Mouse (Mus musculus) liver, adult 2 months (tissue): Measurements from ENCODE around the gene Tctex1d2.

ENCODE experiments used
- CTCF ChIP-seq: fragments of 200-500 bp; IDR thresholded peaks from 2 replicates; pipeline ENCODE4 v1.5.1; 2011; ENCODE audit warnings: low read depth, low read length, control low read depth
- POLR2A ChIP-seq: fragments of 200-500 bp; IDR thresholded peaks from 2 replicates; pipeline ENCODE4 v1.6.1; 2011; ENCODE audit warnings: low read length, control low read depth; ENCODE audit not compliant: insufficient read depth; ENCODE audit errors: extremely low read depth

- no peak for TF ChIP-seq CTCF
- TF ChIP-seq POLR2A, result no peak
Measured at GRCm38 (mm10) chr16:32382901-32383300, 36.6 kb upstream of the Tctex1d2 start.
